ENCODE assay signal across 8 mouse cellular contexts in the genomic region with DNA sequence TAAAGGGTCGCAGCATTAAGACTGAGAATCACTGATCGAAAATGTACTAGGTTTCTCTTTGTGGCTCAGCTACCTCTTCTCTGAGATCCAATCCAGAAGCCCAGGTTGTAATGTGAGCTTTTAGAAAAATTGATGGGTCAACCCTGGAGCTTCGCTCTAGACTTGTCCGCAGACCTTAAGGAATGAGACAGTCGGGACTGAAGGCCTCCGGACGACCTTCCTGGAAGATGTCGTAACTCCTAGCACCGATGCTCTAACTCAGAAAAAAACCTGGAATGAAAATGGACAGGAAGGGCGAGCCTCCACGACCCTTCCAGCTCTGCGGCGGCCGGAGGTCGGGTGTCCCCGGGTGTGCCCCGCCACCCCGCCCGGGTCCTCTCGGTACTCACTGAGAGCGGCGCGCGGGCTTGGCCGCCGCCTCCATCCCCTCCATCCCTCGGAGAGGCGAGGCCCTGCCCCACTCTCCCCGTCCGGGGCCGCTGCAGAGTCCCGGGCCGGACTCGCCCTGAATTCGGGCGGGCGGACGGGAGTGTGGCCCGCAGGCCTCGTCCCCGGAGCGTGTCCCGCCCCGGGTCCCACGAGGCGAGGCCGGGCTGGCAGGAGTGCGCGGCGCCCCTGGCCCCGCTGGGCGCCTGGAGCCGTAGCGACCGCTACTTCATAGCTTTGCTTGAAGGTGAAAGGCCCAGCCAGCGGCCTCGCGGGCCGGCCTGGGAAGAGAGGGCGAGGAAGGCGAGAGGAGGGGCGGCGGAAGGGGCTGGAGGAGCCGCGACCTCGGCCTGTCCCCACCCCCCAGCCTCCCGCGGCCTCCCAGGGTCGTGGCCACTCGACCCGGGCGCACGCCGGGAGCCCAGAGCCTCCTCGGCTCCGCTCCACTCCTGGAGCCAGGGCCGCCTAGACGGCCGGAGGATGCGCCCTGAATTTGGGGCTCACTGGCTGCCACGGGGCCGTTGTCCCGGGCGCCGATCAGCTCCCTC. TPM values are rescaled to one million over a fixed set of nuclear protein-coding genes. Genes with fewer than 3 reads are reported as not detected.
DNase-seq lines count a peak whose midpoint lies in the region; ATAC-seq lines count a peak whose summit lies in the region.

TSS of gene BC034090 (minus strand) at position 648 of the 974 bp plus-strand sequence.

- peak within 1 kb of the TSS; percentile 63 for H3K9ac ChIP-seq in forebrain, embryonic 11.5 days (ENCODE audit: low read length)
- H3K9ac ChIP-seq in heart, embryonic 15.5 days = peak within 1 kb of the TSS; percentile 82
- H3K9ac ChIP-seq in stomach, embryonic 15.5 days = peak within 1 kb of the TSS; percentile 56

- H3K4me3 ChIP-seq in forebrain, embryonic 11.5 days (ENCODE audit: low read depth, low read length) = peak within 1 kb of the TSS; percentile 45
- peak within 1 kb of the TSS; percentile 59 for H3K4me3 ChIP-seq in heart, embryonic 15.5 days
- peak within 1 kb of the TSS; percentile 55 for H3K4me3 ChIP-seq in stomach, embryonic 15.5 days (replicated peaks)

- H3K27ac ChIP-seq in forebrain, embryonic 11.5 days (ENCODE audit: low read depth, low read length) = no peak within 1 kb of the TSS
- peak within 1 kb of the TSS; percentile 94 for H3K27ac ChIP-seq in heart, embryonic 15.5 days
- H3K27ac ChIP-seq in stomach, embryonic 15.5 days = peak within 1 kb of the TSS; percentile 52; the same call in 1 of the 2 replicates

- no peaks in the 10 kb centered on the region for H3K9me3 ChIP-seq in forebrain, embryonic 11.5 days (ENCODE audit: control insufficient read depth, low read length)
- no peaks in the 10 kb centered on the region for H3K9me3 ChIP-seq in heart, embryonic 15.5 days (replicated peaks)
- no peaks in the 10 kb centered on the region for H3K9me3 ChIP-seq in stomach, embryonic 15.5 days

- H3K4me2 ChIP-seq in forebrain, embryonic 11.5 days (ENCODE audit: low read depth, low read length, severe bottlenecking) = peak within 1 kb of the TSS; percentile 83
- peak within 1 kb of the TSS; percentile 82 for H3K4me2 ChIP-seq in heart, embryonic 15.5 days
- H3K4me2 ChIP-seq in stomach, embryonic 15.5 days = peak within 1 kb of the TSS; percentile 82

- peaks cover 9% of the 10 kb centered on the region; the same call in 1 of the 2 replicates for H3K4me1 ChIP-seq in forebrain, embryonic 11.5 days (replicated peaks; ENCODE audit: control insufficient read depth, insufficient read depth, low read length)
- peaks cover 39% of the 10 kb centered on the region for H3K4me1 ChIP-seq in heart, embryonic 15.5 days (replicated peaks)
- H3K4me1 ChIP-seq in stomach, embryonic 15.5 days = peaks cover 12% of the 10 kb centered on the region

- ATAC-seq in forebrain, embryonic 11.5 days (replicated peaks; ENCODE audit: low FRiP score) = peak; percentile 77
- peak; percentile 74 for ATAC-seq in heart, embryonic 15.5 days (replicated peaks; ENCODE audit: insufficient number of reproducible peaks, insufficient read depth, low FRiP score, low read depth)
- peak; percentile 46; the same call in 1 of the 2 replicates for ATAC-seq in megakaryocyte, adult 5-6 weeks (ENCODE audit: poor library complexity, severe bottlenecking)
- peak; percentile 72 for ATAC-seq in stomach, embryonic 15.5 days (ENCODE audit: insufficient read depth, low FRiP score, low read depth)
- no peak for ATAC-seq in activated CD4-positive, CD25-positive, alpha-beta regulatory T cell, adult 4 months

- peaks cover 9% of the 10 kb centered on the region; the same call in 1 of the 2 replicates for H3K27me3 ChIP-seq in forebrain, embryonic 11.5 days (ENCODE audit: control insufficient read depth, insufficient read depth, low read length)
- no peaks in the 10 kb centered on the region for H3K27me3 ChIP-seq in heart, embryonic 15.5 days
- H3K27me3 ChIP-seq in stomach, embryonic 15.5 days (replicated peaks) = peaks cover 10% of the 10 kb centered on the region

- 2% methylated on average over 75 of the region's 85 CpGs for WGBS in forebrain, embryonic 11.5 days
- WGBS in heart, embryonic 15.5 days = 1% methylated on average over 80 of the region's 85 CpGs
- WGBS in stomach, embryonic 15.5 days = 2% methylated on average over 85 of the region's 85 CpGs

- H3K36me3 ChIP-seq in forebrain, embryonic 11.5 days (ENCODE audit: control insufficient read depth, insufficient read depth, low read length) = no peaks in the 10 kb centered on the region
- H3K36me3 ChIP-seq in heart, embryonic 15.5 days = peaks cover 16% of the 10 kb centered on the region; the same call in 1 of the 2 replicates
- H3K36me3 ChIP-seq in stomach, embryonic 15.5 days = no peaks in the 10 kb centered on the region

- DNase-seq in 3T3-L1 (ENCODE audit: low read depth, low spot score) (peak; percentile 60), ZHBTc4 (ENCODE audit: low read depth, low spot score) (peak; percentile 57)
- DNase-seq in forebrain, embryonic 11.5 days (ENCODE audit: low spot score) = peak; percentile 81
- peak; percentile 84 for DNase-seq in kidney, postnatal 10 days

RNA-seq across cellular contexts. Expression of gene BC034090, which starts in this region (rescaled TPM):
- 3.2 and 3.3 TPM in 2 replicates for polyA plus RNA-seq in forebrain, embryonic 11.5 days (2014; fragmentation: Nextera tagmentation; extraction: Ambion mirVana)
- polyA plus RNA-seq in heart, embryonic 15.5 days (2015; fragmentation: Nextera tagmentation; extraction: Ambion mirVana) = 8.0 and 9.4 TPM in 2 replicates
- total RNA-seq in megakaryocyte, adult 5-6 weeks (2015) = not detected in 2 replicates
- 0.45 TPM in 1 of 2 replicates, not detected in the other for total RNA-seq in megakaryocyte, adult 5-6 weeks (2017)
- 2.8 and 4.7 TPM in 2 replicates for polyA plus RNA-seq in stomach, embryonic 15.5 days (2015; fragmentation: Nextera tagmentation; extraction: Ambion mirVana)
- 1 to 10 TPM in 1 of 2 experiments, under 1 TPM in 1; 0.85 to 1.3 TPM for polyA plus RNA-seq in activated CD4-positive, CD25-positive, alpha-beta regulatory T cell, adult 4 months (2017; shearing (Covaris generic))

Comparison
In these comparisons a context has a peak if more than half of its experiments do, and no peak if none do; other contexts are left out.
1. Peak in ATAC-seq in megakaryocyte, adult 5-6 weeks; RNA of the gene not detected or under 1 TPM.